ENCODE assay signal across 26 mouse cellular contexts in genomic region chr11:21406668-21407067, GRCm38 (mm10).
"Had no signal": no experiment of that assay in that cellular context is flagged by ENCODE, and none has a peak within 500 bp of the region (broad histone marks: within the 10 kb centered on the region; RNA-seq: fewer than 3 reads in every experiment).

No protein-coding gene starts in this region.

- H3K4me3 ChIP-seq: forebrain, embryonic 15.5 days; heart, adult 2 months; heart, embryonic 10.5 days; heart, embryonic 12.5 days; hindbrain, embryonic 13.5 days; hindbrain, embryonic 15.5 days; intestine, embryonic 15.5 days; kidney, embryonic 15.5 days; limb, embryonic 13.5 days; limb, embryonic 15.5 days; liver, embryonic 12.5 days had no signal

- H3K4me2 ChIP-seq: forebrain, embryonic 15.5 days; heart, embryonic 12.5 days; hindbrain, embryonic 13.5 days; hindbrain, embryonic 15.5 days; intestine, embryonic 15.5 days; kidney, embryonic 15.5 days; limb, embryonic 13.5 days; limb, embryonic 15.5 days; liver, embryonic 12.5 days had no signal

- H3K27ac ChIP-seq: forebrain, embryonic 15.5 days; heart, adult 2 months; heart, embryonic 10.5 days; hindbrain, embryonic 13.5 days; hindbrain, embryonic 15.5 days; hindbrain, postnatal 0 days; intestine, embryonic 15.5 days; kidney, embryonic 15.5 days; kidney, postnatal 0 days; limb, embryonic 13.5 days; limb, embryonic 15.5 days; liver, embryonic 12.5 days had no signal

- H3K9ac ChIP-seq: forebrain, embryonic 15.5 days; forebrain, postnatal 0 days; heart, embryonic 12.5 days; hindbrain, embryonic 13.5 days; hindbrain, embryonic 15.5 days; intestine, embryonic 15.5 days; kidney, embryonic 15.5 days; limb, embryonic 13.5 days; limb, embryonic 15.5 days; liver, embryonic 12.5 days had no signal

- H3K4me1 ChIP-seq: forebrain, embryonic 15.5 days; heart, embryonic 10.5 days; hindbrain, embryonic 13.5 days; hindbrain, embryonic 15.5 days; intestine, embryonic 15.5 days; kidney, embryonic 15.5 days; limb, embryonic 13.5 days; limb, embryonic 15.5 days; liver, embryonic 12.5 days had no signal

- H3K36me3 ChIP-seq: forebrain, embryonic 15.5 days; heart, embryonic 10.5 days; heart, embryonic 12.5 days; hindbrain, embryonic 13.5 days; hindbrain, embryonic 15.5 days; intestine, embryonic 15.5 days; kidney, embryonic 15.5 days; limb, embryonic 13.5 days; limb, embryonic 15.5 days; liver, embryonic 12.5 days had no signal

- H3K27me3 ChIP-seq: forebrain, embryonic 15.5 days; heart, embryonic 12.5 days; hindbrain, embryonic 13.5 days; hindbrain, embryonic 15.5 days; intestine, embryonic 15.5 days; kidney, embryonic 15.5 days; limb, embryonic 13.5 days; limb, embryonic 15.5 days; liver, embryonic 12.5 days had no signal

- DNase-seq: forebrain, postnatal 0 days; gastrocnemius, postnatal 14 days; gastrocnemius, postnatal 36 days; heart, adult 11 months; heart, adult 2 months; heart, postnatal 36 days; kidney, adult 11 months; kidney, adult 2 months; kidney, adult 9 months; kidney, postnatal 14 days; kidney, postnatal 36 days; layer of hippocampus, adult 9-11 months; layer of hippocampus, postnatal 36 days; left cerebral cortex, postnatal 4 days had no signal

- H3K9me3 ChIP-seq: forebrain, embryonic 15.5 days; heart, embryonic 10.5 days; heart, embryonic 12.5 days; hindbrain, embryonic 13.5 days; hindbrain, embryonic 15.5 days; intestine, embryonic 15.5 days; kidney, embryonic 15.5 days; limb, embryonic 13.5 days; limb, embryonic 15.5 days; liver, embryonic 12.5 days had no signal

- ATAC-seq: forebrain, embryonic 15.5 days; forebrain, postnatal 0 days; hindbrain, postnatal 0 days; intestine, embryonic 15.5 days; liver, embryonic 12.5 days had no signal
